Comparison of ENCODE assay signal across 13 mouse cellular contexts in the genomic region with DNA sequence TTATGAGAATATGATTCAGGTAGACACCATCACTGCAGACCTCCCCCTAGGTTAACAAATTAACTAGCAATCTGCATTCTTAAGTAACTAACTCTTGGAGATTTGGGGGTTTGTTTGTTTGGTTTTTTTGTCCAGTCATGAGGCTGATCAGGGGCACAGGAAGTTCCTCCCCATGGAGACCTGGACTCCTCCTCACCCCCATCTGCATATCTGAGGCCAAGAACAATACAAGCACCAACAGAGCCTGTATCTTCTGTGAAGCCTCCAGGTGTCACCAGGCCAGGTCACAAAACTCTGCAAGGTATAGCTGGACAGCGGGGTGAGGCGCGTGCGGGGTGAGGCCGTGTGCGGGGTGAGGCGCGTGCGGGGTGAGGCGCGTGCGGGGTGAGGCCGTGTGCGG. TPM values are rescaled to one million over a fixed set of nuclear protein-coding genes. Genes with fewer than 3 reads are reported as not detected.
DNase-seq lines count a peak whose midpoint lies in the region; ATAC-seq and TF ChIP-seq lines count a peak whose summit lies in the region.
"Had no signal": no experiment of that assay in that cellular context is flagged by ENCODE, and none has a peak within 500 bp of the region (broad histone marks: within the 10 kb centered on the region; RNA-seq: fewer than 3 reads in every experiment).

No protein-coding gene starts in this region.

- H3K4me3 ChIP-seq in heart, adult 2 months = no peak overlapping the region
- H3K4me3 ChIP-seq in kidney, embryonic 14.5 days (ENCODE audit: low read length) = no peak overlapping the region
- H3K4me3 ChIP-seq in E14TG2a.4 (replicated peaks; ENCODE audit: low read length) = peak overlapping the region; percentile 60

- no peak for TF ChIP-seq CTCF in heart, adult 2 months (IDR thresholded peaks at IDR 0.05)
- no peak for TF ChIP-seq CTCF in E14TG2a.4 (conservative IDR thresholded peaks at IDR 0.05; ENCODE audit: low read length)

- H3K27me3 ChIP-seq in heart, adult 2 months (ENCODE audit: control insufficient read depth, insufficient read depth, low read length) = no peaks in the 10 kb centered on the region
- no peaks in the 10 kb centered on the region for H3K27me3 ChIP-seq in kidney, embryonic 14.5 days (ENCODE audit: control insufficient read depth, insufficient read depth, low read length)
- no peaks in the 10 kb centered on the region for H3K27me3 ChIP-seq in E14TG2a.4 (ENCODE audit: insufficient read depth, low read length)

- WGBS in heart, adult 2 months = 90% methylated on average over 14 of the region's 14 CpGs
- 87% methylated on average over 14 of the region's 14 CpGs for whole genome bisulfite sequencing in kidney, embryonic 14.5 days

- peaks cover 3% of the 10 kb centered on the region for H3K36me3 ChIP-seq in heart, adult 2 months (ENCODE audit: control insufficient read depth, insufficient read depth, low read length)
- peaks cover 5% of the 10 kb centered on the region; the same call in 1 of the 2 replicates for H3K36me3 ChIP-seq in kidney, embryonic 14.5 days (ENCODE audit: control insufficient read depth, insufficient read depth, low read length)
- peaks cover 34% of the 10 kb centered on the region for H3K36me3 ChIP-seq in E14TG2a.4 (ENCODE audit: insufficient read depth, low read length)

- TF ChIP-seq EP300 in heart, adult 2 months (IDR thresholded peaks at IDR 0.05; ENCODE audit: insufficient read depth, low read depth, low read length) = no peak

- peak overlapping the region; percentile 68 for H3K27ac ChIP-seq in heart, adult 2 months
- H3K27ac ChIP-seq in kidney, embryonic 14.5 days (ENCODE audit: low read depth, low read length) = peak overlapping the region; percentile 73
- H3K27ac ChIP-seq: liver, embryonic 14.5 days had no signal

- H3K4me1 ChIP-seq in heart, adult 2 months (ENCODE audit: control insufficient read depth, insufficient read depth, low read length) = peaks cover 56% of the 10 kb centered on the region
- H3K4me1 ChIP-seq in kidney, embryonic 14.5 days (ENCODE audit: control insufficient read depth, insufficient read depth, low read length) = peaks cover 81% of the 10 kb centered on the region
- H3K4me1 ChIP-seq in E14TG2a.4 (replicated peaks; ENCODE audit: low read depth, low read length) = peaks cover 95% of the 10 kb centered on the region

- no peak for DNase-seq in heart, adult 2 months
- DNase-seq in heart, postnatal 14 days = no peak
- no peak for DNase-seq in kidney, postnatal 4 days
- peak; percentile 69 for DNase-seq in ZHBTc4 (ENCODE audit: low read depth, low spot score)
- DNase-seq in thymus, postnatal 10 days (ENCODE audit: low spot score in 2 of 2) = no peak
- no peak for DNase-seq in adrenal gland, adult 8-10 months
- DNase-seq: cerebellum, adult 9-10 months; gastrocnemius, postnatal 10 days; kidney, adult 8-10 months; right cerebral cortex, adult 18-20 months had no signal

- ATAC-seq in kidney, embryonic 14.5 days (ENCODE audit: low FRiP score, low TSS enrichment) = no peak

- H3K9ac ChIP-seq in heart, adult 2 months (ENCODE audit: low read depth, low read length) = no peak overlapping the region
- 0 out of 2 replicates have a peak overlapping the region, but pooled peaks have one; percentile 7 for H3K9ac ChIP-seq in kidney, embryonic 14.5 days (ENCODE audit: low read depth, low read length)
- H3K9ac ChIP-seq: liver, embryonic 14.5 days had no signal

- H3K79me2 ChIP-seq in heart, adult 2 months (replicated peaks; ENCODE audit: control insufficient read depth, insufficient read depth, low read length) = peaks cover 6% of the 10 kb centered on the region

- intact Hi-C loops in heart, adult 2 months (cut with DNase I) = loop anchor here (2.0 kb wide), 1 partner anchor 13 kb away; the partner anchor contains the start of gene Ncor2
- intact Hi-C loops in heart, postnatal 14 days (cut with DNase I) = no loop called here

- TF ChIP-seq POLR2A in heart, adult 2 months (IDR thresholded peaks at IDR 0.05; ENCODE audit: insufficient read depth, low read depth, low read length) = no peak

- H3K9me3 ChIP-seq in kidney, embryonic 14.5 days (ENCODE audit: control insufficient read depth, low read length) = no peaks in the 10 kb centered on the region
- no peaks in the 10 kb centered on the region for H3K9me3 ChIP-seq in E14TG2a.4 (ENCODE audit: low read length)

- no peak overlapping the region for H3K4me2 ChIP-seq in kidney, embryonic 14.5 days (replicated peaks; ENCODE audit: low read depth, low read length)

RNA-seq across cellular contexts. Expression of gene Ncor2, which starts 13.0 kb away (rescaled TPM):
- 10 to 100 TPM; 73.5 to 77.5 TPM for total RNA-seq in heart, adult 2 months (2021)
- polyA plus RNA-seq in heart, adult 2 months (2012; rRNA removed) = 27.9 and 39.1 TPM in 2 replicates
- total RNA-seq in heart, postnatal 14 days (2021) = 10 to 100 TPM; 89.1 to 98.5 TPM
- 34.6 and 35.0 TPM in 2 replicates for polyA plus RNA-seq in kidney, embryonic 14.5 days (2014; fragmentation: Nextera tagmentation; extraction: Ambion mirVana)
- 100 to 1,000 TPM; 188 to 380 (median 257) TPM for total RNA-seq in adrenal gland, adult 8-10 months (2022)
